Mouse (Mus musculus): Measurements from ENCODE around the gene Bri3. TPM values are rescaled to one million over a fixed set of nuclear protein-coding genes. Genes with fewer than 3 reads are reported as not detected.

Gene Bri3
- polyA plus RNA-seq, 1 experiment: 242 TPM

GRCm38 (mm10) chr5:144379431-144379830, 135.2 kb downstream of the Bri3 start:
- Histone ChIP-seq H3K36me3 (ENCODE audit: control insufficient read depth, insufficient read depth, low read length) (no peaks in the 10 kb centered on the region), H3K4me3 (ENCODE audit: insufficient read depth, low read depth, low read length) (no peak overlapping the region), H3K27ac (ENCODE audit: insufficient read depth, low read depth, low read length) (no peak overlapping the region), H3K4me1 (ENCODE audit: control insufficient read depth, insufficient read depth, low read length) (no peaks in the 10 kb centered on the region), H3K27me3 (replicated peaks; ENCODE audit: control insufficient read depth, insufficient read depth, low read length) (no peaks in the 10 kb centered on the region)
- no peak for TF ChIP-seq CTCF (conservative IDR thresholded peaks at IDR 0.05; ENCODE audit: insufficient read depth, insufficient read length, low read depth, low read length)
- TF ChIP-seq POLR2A (IDR thresholded peaks at IDR 0.05; ENCODE audit: low read depth, low read length): no peak
- no peak for DNase-seq
- WGBS: 91% methylated on average over 4 of the region's 4 CpGs

- no peak overlapping the region for H3K27ac ChIP-seq (ENCODE audit: insufficient read depth, low read depth, low read length)
These were observed 136.5 kb downstream of the Bri3 start for GRCm38 (mm10) chr5:144380689-144381088.

DNA sequence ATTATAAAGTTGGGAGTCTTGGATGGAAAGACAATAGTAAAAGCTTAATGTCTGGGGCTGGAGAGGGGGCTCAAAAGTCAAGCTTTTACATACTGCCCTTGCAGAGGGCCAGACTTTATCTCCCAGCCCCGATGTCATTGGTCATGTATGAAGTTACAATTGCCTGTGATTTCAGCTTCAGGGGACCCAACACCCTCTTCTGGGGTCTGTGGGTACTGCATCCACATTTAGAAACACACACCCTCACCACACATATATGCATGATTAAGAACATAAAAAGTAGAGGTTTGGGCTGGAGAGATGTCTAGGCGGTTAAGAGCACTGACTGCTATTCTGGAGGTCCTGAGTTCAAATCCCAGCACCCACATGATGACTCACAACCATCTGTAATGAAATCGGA, 137.5 kb downstream of the Bri3 start:
- Histone ChIP-seq H3K4me3 (ENCODE audit: insufficient read depth, low read depth, low read length) (no peak overlapping the region), H3K4me1 (ENCODE audit: control insufficient read depth, insufficient read depth, low read length) (no peaks in the 10 kb centered on the region), H3K27me3 (replicated peaks; ENCODE audit: control insufficient read depth, insufficient read depth, low read length) (no peaks in the 10 kb centered on the region), H3K27ac (ENCODE audit: insufficient read depth, low read depth, low read length) (no peak overlapping the region), H3K36me3 (ENCODE audit: control insufficient read depth, insufficient read depth, low read length) (no peaks in the 10 kb centered on the region)
- 87% methylated on average over 3 of the region's 3 CpGs for WGBS
- peak; percentile 26 for DNase-seq
- TF ChIP-seq POLR2A (IDR thresholded peaks at IDR 0.05; ENCODE audit: low read depth, low read length) (no peak), CTCF (conservative IDR thresholded peaks at IDR 0.05; ENCODE audit: insufficient read depth, insufficient read length, low read depth, low read length) (peak; percentile 41)

More at GRCm38 (mm10) chr5:144380689-144381088, 136.5 kb downstream of the Bri3 start:
- DNase-seq: no peak
- Histone ChIP-seq H3K4me1 (ENCODE audit: control insufficient read depth, insufficient read depth, low read length) (no peaks in the 10 kb centered on the region), H3K36me3 (ENCODE audit: control insufficient read depth, insufficient read depth, low read length) (no peaks in the 10 kb centered on the region), H3K27me3 (replicated peaks; ENCODE audit: control insufficient read depth, insufficient read depth, low read length) (no peaks in the 10 kb centered on the region), H3K4me3 (ENCODE audit: insufficient read depth, low read depth, low read length) (no peak overlapping the region)
- WGBS: 58% methylated on average over 7 of the region's 7 CpGs
- TF ChIP-seq POLR2A (IDR thresholded peaks at IDR 0.05; ENCODE audit: low read depth, low read length) (no peak), CTCF (conservative IDR thresholded peaks at IDR 0.05; ENCODE audit: insufficient read depth, insufficient read length, low read depth, low read length) (no peak)

- Histone ChIP-seq H3K4me1 (ENCODE audit: control insufficient read depth, insufficient read depth, low read length) (no peaks in the 10 kb centered on the region), H3K36me3 (ENCODE audit: control insufficient read depth, insufficient read depth, low read length) (no peaks in the 10 kb centered on the region), H3K27me3 (replicated peaks; ENCODE audit: control insufficient read depth, insufficient read depth, low read length) (no peaks in the 10 kb centered on the region), H3K4me3 (ENCODE audit: insufficient read depth, low read depth, low read length) (no peak overlapping the region), H3K27ac (ENCODE audit: insufficient read depth, low read depth, low read length) (no peak overlapping the region)
- 86% methylated on average over 3 of the region's 3 CpGs for WGBS
- no peak for DNase-seq
- TF ChIP-seq POLR2A (IDR thresholded peaks at IDR 0.05; ENCODE audit: low read depth, low read length): no peak
- peak; percentile 35; the same call in 1 of the 2 replicates for TF ChIP-seq CTCF (conservative IDR thresholded peaks at IDR 0.05; ENCODE audit: insufficient read depth, insufficient read length, low read depth, low read length)
These were observed 139.7 kb downstream of the Bri3 start for GRCm38 (mm10) chr5:144383936-144384335.

DNA sequence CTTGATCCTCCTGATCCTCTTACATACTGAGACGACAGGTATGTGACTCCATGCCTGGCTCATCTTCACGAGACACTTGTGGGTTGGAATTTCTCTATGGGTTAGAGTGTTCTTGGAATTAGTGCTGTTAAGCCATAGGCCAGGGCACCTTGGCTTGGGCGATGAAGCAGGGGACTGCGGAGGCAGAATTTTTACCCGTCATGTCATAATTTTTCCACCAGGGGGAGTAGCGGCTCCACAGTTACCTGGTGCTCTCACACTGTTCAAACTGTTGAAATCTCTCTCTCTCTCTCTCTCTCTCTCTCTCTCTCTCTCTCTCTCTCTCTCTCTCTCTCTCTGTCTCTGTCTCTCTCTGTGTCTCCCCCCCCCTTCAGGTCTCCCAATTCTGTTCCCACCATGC, 143.6 kb downstream of the Bri3 start:
- WGBS: 7% methylated on average over 6 of the region's 6 CpGs
- DNase-seq: peak; percentile 42
- no peaks in the 10 kb centered on the region for H3K27me3 ChIP-seq (replicated peaks; ENCODE audit: control insufficient read depth, insufficient read depth, low read length)
- H3K36me3 ChIP-seq (ENCODE audit: control insufficient read depth, insufficient read depth, low read length): no peaks in the 10 kb centered on the region
- no peak overlapping the region for H3K27ac ChIP-seq (ENCODE audit: insufficient read depth, low read depth, low read length)
- TF ChIP-seq CTCF (conservative IDR thresholded peaks at IDR 0.05; ENCODE audit: insufficient read depth, insufficient read length, low read depth, low read length) (peak; percentile 62), POLR2A (IDR thresholded peaks at IDR 0.05; ENCODE audit: low read depth, low read length) (no peak)
- no peaks in the 10 kb centered on the region for H3K4me1 ChIP-seq (ENCODE audit: control insufficient read depth, insufficient read depth, low read length)
- H3K4me3 ChIP-seq (ENCODE audit: insufficient read depth, low read depth, low read length): no peak overlapping the region

GRCm38 (mm10) chr5:144394142-144394541, 149.9 kb downstream of the Bri3 start:
- 88% methylated on average over 2 of the region's 2 CpGs for WGBS
- Histone ChIP-seq H3K4me3 (ENCODE audit: insufficient read depth, low read depth, low read length) (no peak overlapping the region), H3K27me3 (replicated peaks; ENCODE audit: control insufficient read depth, insufficient read depth, low read length) (no peaks in the 10 kb centered on the region), H3K27ac (ENCODE audit: insufficient read depth, low read depth, low read length) (no peak overlapping the region), H3K4me1 (ENCODE audit: control insufficient read depth, insufficient read depth, low read length) (no peaks in the 10 kb centered on the region), H3K36me3 (ENCODE audit: control insufficient read depth, insufficient read depth, low read length) (no peaks in the 10 kb centered on the region)
- TF ChIP-seq CTCF (conservative IDR thresholded peaks at IDR 0.05; ENCODE audit: insufficient read depth, insufficient read length, low read depth, low read length) (no peak), POLR2A (IDR thresholded peaks at IDR 0.05; ENCODE audit: low read depth, low read length) (no peak)
- no peak for DNase-seq

DNA sequence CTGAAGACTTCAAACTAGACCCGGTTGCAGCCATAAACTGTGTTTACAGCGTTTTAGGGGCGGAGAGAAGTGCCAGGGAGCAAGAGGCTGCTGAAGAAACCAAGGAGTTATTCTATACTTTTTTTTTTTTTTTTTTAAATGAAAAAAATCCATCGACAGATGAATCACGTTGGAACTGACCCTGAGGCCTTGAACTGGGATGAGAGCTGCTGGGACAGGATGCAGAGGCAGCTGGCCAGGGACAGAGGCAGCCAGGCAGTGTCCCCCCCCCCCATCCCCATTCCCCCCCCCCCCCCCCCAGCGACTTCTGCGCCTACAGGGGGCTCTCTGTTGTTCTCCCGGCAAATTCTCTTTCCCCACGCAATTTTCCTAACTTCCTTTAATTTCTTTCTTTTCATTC, 153.3 kb downstream of the Bri3 start:
- Histone ChIP-seq H3K4me3 (ENCODE audit: insufficient read depth, low read depth, low read length) (no peak overlapping the region), H3K36me3 (ENCODE audit: control insufficient read depth, insufficient read depth, low read length) (no peaks in the 10 kb centered on the region), H3K27me3 (replicated peaks; ENCODE audit: control insufficient read depth, insufficient read depth, low read length) (no peaks in the 10 kb centered on the region; the same call in 1 of the 2 replicates), H3K4me1 (ENCODE audit: control insufficient read depth, insufficient read depth, low read length) (no peaks in the 10 kb centered on the region), H3K27ac (ENCODE audit: insufficient read depth, low read depth, low read length) (no peak overlapping the region)
- 5% methylated on average over 5 of the region's 9 CpGs for WGBS
- TF ChIP-seq CTCF (conservative IDR thresholded peaks at IDR 0.05; ENCODE audit: insufficient read depth, insufficient read length, low read depth, low read length) (no peak), POLR2A (IDR thresholded peaks at IDR 0.05; ENCODE audit: low read depth, low read length) (no peak)
- DNase-seq: no peak
